Mouse (Mus musculus) layer of hippocampus, adult 8-10 months (tissue): ENCODE results near the gene Selenoi. TPM values are rescaled to one million over a fixed set of nuclear protein-coding genes. Genes with fewer than 3 reads are reported as not detected.
A peak's percentile ranks its signal among the peaks of the same experiment; 100 is the strongest.

Experiments
- DNase-seq, 2 experiments: peaks; one replicate each; pipeline ENCODE4 v3.0.0; 2022; ENCODE audit warnings: low spot score in 2 of 2
- total RNA-seq, 4 experiments: library from RNA; stranded (reverse); gene quantifications; 2 replicates each; pipeline ENCODE4 v1.2.4; 2022

Selenoi gene
- total RNA-seq, 4 experiments from 2014 or later = 39.2 to 50.7 (median 43.3) TPM

- DNase-seq = no peak
These were observed 3.3 kb downstream of the Selenoi start for GRCm38 (mm10) chr5:30235641-30236126.

GRCm38 (mm10) chr5:30238533-30238932 is 6.2 kb downstream of the Selenoi start:
- no peak for DNase-seq

- no peak for DNase-seq
These were observed 8.2 kb downstream of the Selenoi start for GRCm38 (mm10) chr5:30240552-30240951.

GRCm38 (mm10) chr5:30242410-30242809 is 10.0 kb downstream of the Selenoi start:
- DNase-seq = no peak

- DNase-seq = peak in 1 of 2 experiments; percentile 5
These were observed 11.4 kb downstream of the Selenoi start for GRCm38 (mm10) chr5:30243741-30244140.

GRCm38 (mm10) chr5:30245861-30246416 is 13.6 kb downstream of the Selenoi start:
- no peak for DNase-seq

GRCm38 (mm10) chr5:30247666-30248065 is 15.3 kb downstream of the Selenoi start:
- DNase-seq = no peak

GRCm38 (mm10) chr5:30255567-30256354 is 23.4 kb downstream of the Selenoi start:
- no peak for DNase-seq

GRCm38 (mm10) chr5:30258776-30259175 is 26.4 kb downstream of the Selenoi start:
- DNase-seq = no peak

- peak; percentile 72 to 85 for DNase-seq
These were observed 38.3 kb downstream of the Selenoi start for GRCm38 (mm10) chr5:30270571-30271190.

- no peak for DNase-seq
These were observed 39.4 kb downstream of the Selenoi start for GRCm38 (mm10) chr5:30271599-30272281.

- DNase-seq = no peak
These were observed 44.0 kb downstream of the Selenoi start for GRCm38 (mm10) chr5:30276361-30276760.

GRCm38 (mm10) chr5:30278952-30279351 is 46.6 kb downstream of the Selenoi start:
- DNase-seq = no peak

- DNase-seq = no peak
These were observed 47.1 kb downstream of the Selenoi start for GRCm38 (mm10) chr5:30279446-30279845.

GRCm38 (mm10) chr5:30280864-30281263 is 48.5 kb downstream of the Selenoi start:
- no peak for DNase-seq

GRCm38 (mm10) chr5:30281291-30281732 is 48.9 kb downstream of the Selenoi start, which contains the start of gene Drc1:
Gene Drc1 (plus strand): TSS chr5:30281388.
- peak; percentile 61 to 74 for DNase-seq

GRCm38 (mm10) chr5:30285944-30286799 is 53.8 kb downstream of the Selenoi start:
- no peak for DNase-seq

- no peak for DNase-seq
These were observed 54.9 kb downstream of the Selenoi start for GRCm38 (mm10) chr5:30287106-30287882.
